Mouse (Mus musculus) embryonic fibroblast, embryonic 13.5 days (primary cell): ENCODE data around the gene Tmem179b.

ENCODE experiments used
- CTCF ChIP-seq: IDR thresholded peaks from 2 replicates; pipeline ENCODE4 v1.5.1; 2011; ENCODE audit warnings: mild to moderate bottlenecking, control low read depth, low read length, moderate library complexity, borderline replicate concordance; ENCODE audit not compliant: insufficient read depth
- POLR2A ChIP-seq: IDR thresholded peaks from 2 replicates; pipeline ENCODE4 v1.6.1; 2011; ENCODE audit warnings: low read depth, mild to moderate bottlenecking, control low read depth, low read length, moderate library complexity

DNA sequence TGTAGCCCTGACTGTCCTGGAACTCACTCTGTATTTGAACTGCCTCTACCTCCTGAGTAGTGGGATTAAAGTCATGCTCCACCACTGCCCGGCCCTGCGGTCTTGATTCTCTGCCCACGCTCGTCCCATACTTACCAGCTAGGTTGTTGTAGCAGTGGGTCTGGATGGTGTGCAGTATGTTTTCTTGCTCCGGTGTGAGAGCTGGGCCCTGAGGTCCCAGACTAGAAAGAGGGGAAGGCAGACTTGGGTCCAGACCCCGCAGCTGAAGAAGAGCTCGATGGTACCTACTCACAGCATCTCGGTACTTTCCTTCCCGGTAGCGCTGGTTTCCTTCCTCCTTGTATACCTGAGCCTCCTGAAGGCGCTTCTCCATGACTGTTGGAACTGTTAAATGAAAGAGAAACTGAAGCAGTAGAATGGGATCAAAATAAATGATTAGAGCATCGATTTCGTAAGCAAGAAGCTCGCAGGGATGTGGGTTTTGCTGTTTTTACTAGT lies 44.1 kb upstream of the Tmem179b start:
- TF ChIP-seq CTCF (no peak), POLR2A (no peak; the same call in 1 of the 2 replicates)
